Mouse (Mus musculus) forebrain, embryonic 16.5 days (tissue): ENCODE results near the gene Polh. TPM values are rescaled to one million over a fixed set of nuclear protein-coding genes. Genes with fewer than 3 reads are reported as not detected.

Source experiments
- ATAC-seq: fragments of 200-750 bp; cut with Nextera tagmentation; 2 replicates; pipeline ENCODE4 v1.8.0; 2017; ENCODE audit warnings: mild to moderate bottlenecking, moderate library complexity
- H3K27ac ChIP-seq: fragments of 300-500 bp; sonication (generic); 2 replicates; pipeline ENCODE4 v1.5.1; 2014; ENCODE audit warnings: low read length, control low read depth
- H3K27me3 ChIP-seq: fragments of 300-500 bp; sonication (generic); replicated peaks from 2 replicates; pipeline ENCODE4 v1.6.1; 2014; ENCODE audit warnings: low read length; ENCODE audit not compliant: control insufficient read depth, insufficient read depth
- H3K36me3 ChIP-seq: fragments of 300-500 bp; sonication (generic); 2 replicates; pipeline ENCODE4 v1.6.1; 2014; ENCODE audit not compliant: control insufficient read depth, insufficient read depth
- H3K4me1 ChIP-seq: fragments of 300-500 bp; sonication (generic); replicated peaks from 2 replicates; pipeline ENCODE4 v1.6.1; 2014; ENCODE audit warnings: low read length; ENCODE audit not compliant: control insufficient read depth, insufficient read depth
- H3K4me2 ChIP-seq: fragments of 300-500 bp; sonication (generic); 2 replicates; pipeline ENCODE4 v1.6.1; 2014; ENCODE audit warnings: mild to moderate bottlenecking, low read length, control low read depth
- H3K4me3 ChIP-seq: fragments of 300-500 bp; sonication (generic); replicated peaks from 2 replicates; pipeline ENCODE4 v1.5.1; 2014; ENCODE audit warnings: mild to moderate bottlenecking, low read length, control low read depth
- H3K9ac ChIP-seq: fragments of 300-500 bp; sonication (generic); replicated peaks from 2 replicates; pipeline ENCODE4 v1.6.1; 2014; ENCODE audit warnings: low read depth, low read length, control low read depth
- H3K9me3 ChIP-seq: fragments of 300-500 bp; sonication (generic); 2 replicates; pipeline ENCODE4 v1.6.1; 2016; ENCODE audit warnings: low read length; ENCODE audit not compliant: control insufficient read depth
- WGBS: fragments of 180-500 bp; shearing (Covaris S2); extraction: QIAGEN DNeasy Blood & Tissue Kit; methylation state at CpG from one replicate; pipeline ENCODE4 v1.1.7; 2014; 5-methylcytosine and 5-hydroxymethylcytosine counted together
- microRNA counts: library from miRNA; unstranded; fragments of <30 nt; microRNA quantifications from one replicate; lab custom pipeline; 2016
- microRNA-seq: library from miRNA; unstranded; fragments of <30 nt; microRNA quantifications from one replicate; pipeline ENCODE4, GENCODE M21; 2017
- polyA plus RNA-seq: library from polyadenylated mRNA; unstranded; fragments of >200 nt; fragmentation: Nextera tagmentation; extraction: Ambion mirVana; gene quantifications from 2 replicates; pipeline ENCODE4 v1.2.1, GENCODE M21; 2015

The Polh gene
- polyA plus RNA-seq, 1 experiment from 2014 or later: 10.2 TPM

GRCm38 (mm10) chr17:46127814-46128493 lies 74.5 kb downstream of the Polh start:
- Histone ChIP-seq H3K4me3 (no peak overlapping the region), H3K9me3 (no peaks in the 10 kb centered on the region), H3K27ac (no peak overlapping the region), H3K4me1 (no peaks in the 10 kb centered on the region), H3K36me3 (peaks cover 23% of the 10 kb centered on the region), H3K27me3 (no peaks in the 10 kb centered on the region), H3K9ac (no peak overlapping the region), H3K4me2 (no peak overlapping the region)
- WGBS: 86% methylated on average over 6 of the region's 6 CpGs
- no peak for ATAC-seq

GRCm38 (mm10) chr17:46126608-46127007 lies 75.8 kb downstream of the Polh start:
- no peak for ATAC-seq
- Histone ChIP-seq H3K36me3 (peaks cover 23% of the 10 kb centered on the region), H3K9me3 (no peaks in the 10 kb centered on the region), H3K4me2 (no peak overlapping the region), H3K27me3 (no peaks in the 10 kb centered on the region), H3K9ac (no peak overlapping the region), H3K27ac (no peak overlapping the region), H3K4me3 (no peak overlapping the region), H3K4me1 (no peaks in the 10 kb centered on the region)
- WGBS: 85% methylated on average over 6 of the region's 6 CpGs

- H3K4me3 ChIP-seq: no peak overlapping the region
- 92% methylated on average over 12 of the region's 12 CpGs for whole genome bisulfite sequencing
- ATAC-seq: no peak
- peaks cover 26% of the 10 kb centered on the region for H3K36me3 ChIP-seq
- no peaks in the 10 kb centered on the region for H3K4me1 ChIP-seq
- no peaks in the 10 kb centered on the region for H3K9me3 ChIP-seq
- no peaks in the 10 kb centered on the region for H3K27me3 ChIP-seq
- no peak overlapping the region for H3K27ac ChIP-seq
- H3K4me2 ChIP-seq: no peak overlapping the region
- no peak overlapping the region for H3K9ac ChIP-seq
Observed at GRCm38 (mm10) chr17:46123953-46124700, 78.3 kb downstream of the Polh start.

- no peak overlapping the region for H3K27ac ChIP-seq
- no peak overlapping the region for H3K4me2 ChIP-seq
- WGBS: 92% methylated on average over 4 of the region's 4 CpGs
- H3K4me1 ChIP-seq: no peaks in the 10 kb centered on the region
- H3K9ac ChIP-seq: no peak overlapping the region
- no peak overlapping the region for H3K4me3 ChIP-seq
- no peak for ATAC-seq
- H3K36me3 ChIP-seq: peaks cover 25% of the 10 kb centered on the region
- H3K27me3 ChIP-seq: no peaks in the 10 kb centered on the region
- H3K9me3 ChIP-seq: no peaks in the 10 kb centered on the region
Observed at GRCm38 (mm10) chr17:46123285-46123684, 79.2 kb downstream of the Polh start.

GRCm38 (mm10) chr17:46122791-46123190 lies 79.7 kb downstream of the Polh start:
- H3K27me3 ChIP-seq: no peaks in the 10 kb centered on the region
- peaks cover 25% of the 10 kb centered on the region for H3K36me3 ChIP-seq
- no peak for ATAC-seq
- H3K4me3 ChIP-seq: no peak overlapping the region
- H3K4me2 ChIP-seq: no peak overlapping the region
- H3K4me1 ChIP-seq: no peaks in the 10 kb centered on the region
- 95% methylated on average over 4 of the region's 4 CpGs for WGBS
- H3K9ac ChIP-seq: no peak overlapping the region
- no peak overlapping the region for H3K27ac ChIP-seq
- H3K9me3 ChIP-seq: no peaks in the 10 kb centered on the region

MicroRNAs encoded within 50 kb of the gene (microRNA counts, 519-probe panel; counts per million panel counts)
- microRNA mmu-miR-693-3p (lab: Ali Mortazavi, UCI): not detected
- not detected for microRNA mmu-miR-693-5p (lab: Ali Mortazavi, UCI)

Small RNA genes lying within 50 kb of the gene (microRNA-seq; reads per million reads assigned to microRNA genes)
- 0.83 reads per million for gene Mir693

Other genes starting within 250 kb of the Polh start
- gene Vegfa, start 170.3 kb downstream of the Polh start, polyA plus RNA-seq: 2.5 and 3.3 TPM in 2 replicates
- gene Mrps18a, start 91.7 kb downstream of the Polh start, polyA plus RNA-seq: 125 and 137 TPM in 2 replicates
- gene Rsph9, start 58.4 kb downstream of the Polh start, polyA plus RNA-seq: 33.7 and 48.7 TPM in 2 replicates
- 28.6 and 30.1 TPM in 2 replicates for gene Mad2l1bp, start 49.1 kb downstream of the Polh start, polyA plus RNA-seq
- 39.1 and 47.4 TPM in 2 replicates for gene Gtpbp2, start 41.6 kb downstream of the Polh start, polyA plus RNA-seq
- gene Xpo5, start 137 bp upstream of the Polh start, polyA plus RNA-seq: 44.5 and 44.6 TPM in 2 replicates
- gene Polr1c, start 45.4 kb upstream of the Polh start, polyA plus RNA-seq: 87.7 and 88.1 TPM in 2 replicates
- gene Yipf3, start 45.4 kb upstream of the Polh start, polyA plus RNA-seq: 88.5 and 91.6 TPM in 2 replicates
- 9.6 and 12.6 TPM in 2 replicates for gene Lrrc73, start 50.9 kb upstream of the Polh start, polyA plus RNA-seq
- gene Tjap1, start 80.4 kb upstream of the Polh start, polyA plus RNA-seq: 31.4 and 35.5 TPM in 2 replicates
- gene Dlk2, start 94.8 kb upstream of the Polh start, polyA plus RNA-seq: 8.6 and 13.0 TPM in 2 replicates
- 7.2 and 8.1 TPM in 2 replicates for gene Abcc10, start 125.7 kb upstream of the Polh start, polyA plus RNA-seq
- gene Zfp318, start 181.1 kb upstream of the Polh start, polyA plus RNA-seq: 13.2 and 14.2 TPM in 2 replicates
- 2.1 and 2.2 TPM in 2 replicates for gene Crip3, start 226.3 kb upstream of the Polh start, polyA plus RNA-seq
- not detected in 2 replicates for gene Slc22a7, start 235.8 kb upstream of the Polh start, polyA plus RNA-seq